Mouse (Mus musculus) kidney, adult 2 months (tissue): ENCODE data around the gene Cdh15.

Source experiments
- CTCF ChIP-seq: fragments of 200-500 bp; conservative IDR thresholded peaks from 2 replicates; pipeline ENCODE4 v1.5.1; 2011; ENCODE audit warnings: low read depth, mild to moderate bottlenecking, control low read depth, low read length, moderate library complexity, mixed read lengths; ENCODE audit not compliant: insufficient read depth, insufficient read length
- POLR2A ChIP-seq: fragments of 200-500 bp; IDR thresholded peaks from one replicate; pipeline ENCODE4 v1.6.1; 2011; ENCODE audit warnings: low read depth, low read length, control low read depth

- no peak for TF ChIP-seq CTCF
- no peak for TF ChIP-seq POLR2A
Measured at GRCm38 (mm10) chr8:122896317-122896716, 48.6 kb downstream of the Cdh15 start.
